Mouse (Mus musculus): Measurements from ENCODE around the gene Tsga10ip.
A peak's percentile ranks its signal among the peaks of the same experiment; 100 is the strongest.
"Not testable (repeated sequence)": the region's sequence is repeated elsewhere in the genome, so short reads cannot be mapped to it uniquely, and the experiment has no call there.

The Tsga10ip gene

GRCm38 (mm10) chr19:5388588-5389242 lies 13.6 kb downstream of the Tsga10ip start, which contains the start of gene Sart1:
Gene Sart1 (minus strand): TSS chr19:5388703.
- DNase-seq (ENCODE audit: low spot score): peak; percentile 98

GRCm38 (mm10) chr19:5388011-5388441 lies 14.3 kb downstream of the Tsga10ip start:
- DNase-seq (ENCODE audit: low spot score): peak; percentile 36

- DNase-seq (ENCODE audit: low spot score): no peak
Observed at GRCm38 (mm10) chr19:5384715-5385114, 17.6 kb downstream of the Tsga10ip start.

- no peak for DNase-seq (ENCODE audit: low spot score)
Observed at GRCm38 (mm10) chr19:5383326-5383725, 19.0 kb downstream of the Tsga10ip start.

- no peak for DNase-seq (ENCODE audit: low spot score)
Observed at GRCm38 (mm10) chr19:5377446-5377845, 24.9 kb downstream of the Tsga10ip start.

- DNase-seq (ENCODE audit: low spot score): no peak
Observed at GRCm38 (mm10) chr19:5374748-5375147, 27.6 kb downstream of the Tsga10ip start.

GRCm38 (mm10) chr19:5374177-5374576 lies 28.1 kb downstream of the Tsga10ip start:
- DNase-seq (ENCODE audit: low spot score): no peak

- no peak for DNase-seq (ENCODE audit: low spot score)
Observed at GRCm38 (mm10) chr19:5372724-5373123, 29.6 kb downstream of the Tsga10ip start.

- DNase-seq (ENCODE audit: low spot score): peak; percentile 33
Observed at GRCm38 (mm10) chr19:5370932-5371331, 31.4 kb downstream of the Tsga10ip start.

- DNase-seq (ENCODE audit: low spot score): peak; percentile 36
Observed at GRCm38 (mm10) chr19:5367455-5367854, 34.9 kb downstream of the Tsga10ip start.

GRCm38 (mm10) chr19:5367053-5367359 lies 35.3 kb downstream of the Tsga10ip start, which contains the start of gene Banf1:
Gene Banf1 (minus strand): TSS chr19:5367168.
- no peak for DNase-seq (ENCODE audit: low spot score)

- DNase-seq (ENCODE audit: low spot score): peak; percentile 99
Observed at GRCm38 (mm10) chr19:5366175-5367052, 35.9 kb downstream of the Tsga10ip start, which contains the start of gene Eif1ad. Gene Eif1ad (plus strand): TSS chr19:5366741.

GRCm38 (mm10) chr19:5365751-5366150 lies 36.6 kb downstream of the Tsga10ip start:
- DNase-seq (ENCODE audit: low spot score): no peak

- no peak for DNase-seq (ENCODE audit: low spot score)
Observed at GRCm38 (mm10) chr19:5364124-5364523, 38.2 kb downstream of the Tsga10ip start.

GRCm38 (mm10) chr19:5362186-5362585 lies 40.1 kb downstream of the Tsga10ip start:
- DNase-seq (ENCODE audit: low spot score): no peak

GRCm38 (mm10) chr19:5356080-5356479 lies 46.2 kb downstream of the Tsga10ip start:
- peak; percentile 25 for DNase-seq (ENCODE audit: low spot score)

- DNase-seq (ENCODE audit: low spot score): no peak
Observed at GRCm38 (mm10) chr19:5353609-5354008, 48.7 kb downstream of the Tsga10ip start.

GRCm38 (mm10) chr19:5349502-5349873 lies 52.8 kb downstream of the Tsga10ip start, which contains the start of gene Cst6:
Gene Cst6 (minus strand): TSS chr19:5349574.
- not testable (repeated sequence) for DNase-seq (ENCODE audit: low spot score)

GRCm38 (mm10) chr19:5348526-5349501 lies 53.5 kb downstream of the Tsga10ip start:
- DNase-seq (ENCODE audit: low spot score): peak; percentile 66

- no peak for DNase-seq (ENCODE audit: low spot score)
Observed at GRCm38 (mm10) chr19:5348064-5348463, 54.3 kb downstream of the Tsga10ip start.

- DNase-seq (ENCODE audit: low spot score): no peak
Observed at GRCm38 (mm10) chr19:5345297-5346131, 56.8 kb downstream of the Tsga10ip start.

Measured in embryo, embryonic 10.5 days (tissue).